Mouse (Mus musculus): ENCODE measurements around the gene Rab39. TPM values are rescaled to one million over a fixed set of nuclear protein-coding genes. Genes with fewer than 3 reads are reported as not detected.

Rab39 gene
- 2.2 and 2.5 TPM in 2 replicates for polyA plus RNA-seq (2015; fragmentation: Nextera tagmentation; extraction: Ambion mirVana)

GRCm38 (mm10) chr9:53705992-53706696 is at the start of gene Rab39:
TSS of gene Rab39 (minus strand) at chr9:53706232.
- peak within 1 kb of the TSS; percentile 77 for H3K4me3 ChIP-seq
- peak within 1 kb of the TSS; percentile 58 for H3K27ac ChIP-seq
- ATAC-seq (replicated peaks) = peak; percentile 96
- no peaks in the 10 kb centered on the region for H3K9me3 ChIP-seq
- H3K27me3 ChIP-seq (replicated peaks) = no peaks in the 10 kb centered on the region
- peaks cover 12% of the 10 kb centered on the region for H3K4me1 ChIP-seq
- peak within 1 kb of the TSS; percentile 68 for H3K4me2 ChIP-seq
- 1% methylated on average over 49 of the region's 49 CpGs for WGBS
- H3K9ac ChIP-seq = peak within 1 kb of the TSS; percentile 54
- no peaks in the 10 kb centered on the region for H3K36me3 ChIP-seq (replicated peaks)

DNA sequence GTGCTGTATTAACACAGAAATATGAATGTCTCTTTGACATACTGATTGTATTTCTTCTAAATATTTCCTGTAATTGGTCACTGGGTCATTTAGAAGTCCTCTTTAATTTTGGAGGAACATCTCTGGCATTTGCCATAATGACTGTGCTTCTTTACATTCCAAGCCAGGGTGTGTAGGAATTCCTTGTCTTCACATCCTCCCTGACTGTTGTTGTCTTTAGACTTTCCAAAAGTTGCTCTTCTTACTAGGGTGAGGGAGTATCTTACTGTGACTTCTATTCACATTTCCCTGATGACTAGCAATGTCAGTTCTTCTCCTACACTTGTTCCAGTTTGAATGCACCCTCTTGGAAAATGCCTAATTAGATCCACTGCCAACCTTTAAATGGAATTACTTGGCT is 48.8 kb upstream of the Rab39 start:
- Histone ChIP-seq H3K9ac (no peak overlapping the region), H3K4me1 (no peaks in the 10 kb centered on the region), H3K27ac (no peak overlapping the region), H3K4me3 (no peak overlapping the region), H3K9me3 (no peaks in the 10 kb centered on the region), H3K27me3 (replicated peaks) (0 out of 2 replicates have a peak, but pooled peaks cover 3% of the 10 kb centered on the region), H3K4me2 (no peak overlapping the region), H3K36me3 (replicated peaks) (no peaks in the 10 kb centered on the region)
- ATAC-seq (replicated peaks) = no peak

DNA sequence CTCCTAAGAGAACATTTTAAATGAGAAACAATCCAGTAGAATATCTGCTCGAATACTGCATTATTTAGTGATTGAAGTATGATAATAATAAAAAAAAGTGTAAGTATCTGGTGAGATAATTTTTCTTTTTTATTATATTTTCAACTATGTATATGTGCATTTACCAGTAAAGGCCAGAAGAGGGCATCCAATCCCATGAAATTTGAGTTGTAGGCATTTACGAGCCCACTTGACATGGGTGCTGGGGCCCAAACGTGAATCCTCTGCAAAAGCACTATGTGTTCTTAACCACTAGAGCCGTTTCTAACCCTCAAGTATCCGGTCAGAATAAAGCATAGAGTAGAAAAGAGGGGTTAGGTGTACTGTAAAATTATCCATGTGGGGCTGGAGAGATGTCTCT is 44.9 kb upstream of the Rab39 start:
- WGBS = 52% methylated on average over 5 of the region's 5 CpGs

GRCm38 (mm10) chr9:53750411-53750810 is 44.4 kb upstream of the Rab39 start:
- Histone ChIP-seq H3K4me2 (no peak overlapping the region), H3K27me3 (replicated peaks) (no peaks in the 10 kb centered on the region), H3K9me3 (no peaks in the 10 kb centered on the region), H3K27ac (no peak overlapping the region), H3K4me3 (no peak overlapping the region), H3K36me3 (replicated peaks) (no peaks in the 10 kb centered on the region), H3K4me1 (no peaks in the 10 kb centered on the region), H3K9ac (no peak overlapping the region)
- ATAC-seq (replicated peaks) = no peak
- WGBS = 90% methylated on average over 13 of the region's 13 CpGs

More for the DNA sequence above, 44.9 kb upstream of the Rab39 start:
- Histone ChIP-seq H3K27ac (no peak overlapping the region), H3K4me3 (no peak overlapping the region), H3K4me2 (no peak overlapping the region), H3K9me3 (no peaks in the 10 kb centered on the region), H3K9ac (no peak overlapping the region), H3K36me3 (replicated peaks) (no peaks in the 10 kb centered on the region), H3K27me3 (replicated peaks) (no peaks in the 10 kb centered on the region), H3K4me1 (no peaks in the 10 kb centered on the region)
- ATAC-seq (replicated peaks) = no peak

- H3K27me3 ChIP-seq (replicated peaks) = no peaks in the 10 kb centered on the region
- no peak overlapping the region for H3K9ac ChIP-seq
- H3K27ac ChIP-seq = no peak overlapping the region
- H3K36me3 ChIP-seq (replicated peaks) = no peaks in the 10 kb centered on the region
- ATAC-seq (replicated peaks) = no peak
- 58% methylated on average over 3 of the region's 3 CpGs for WGBS
- H3K4me2 ChIP-seq = no peak overlapping the region
- H3K4me1 ChIP-seq = no peaks in the 10 kb centered on the region
- H3K4me3 ChIP-seq = no peak overlapping the region
- no peaks in the 10 kb centered on the region for H3K9me3 ChIP-seq
These were observed 34.9 kb upstream of the Rab39 start for GRCm38 (mm10) chr9:53740829-53741404.

DNA sequence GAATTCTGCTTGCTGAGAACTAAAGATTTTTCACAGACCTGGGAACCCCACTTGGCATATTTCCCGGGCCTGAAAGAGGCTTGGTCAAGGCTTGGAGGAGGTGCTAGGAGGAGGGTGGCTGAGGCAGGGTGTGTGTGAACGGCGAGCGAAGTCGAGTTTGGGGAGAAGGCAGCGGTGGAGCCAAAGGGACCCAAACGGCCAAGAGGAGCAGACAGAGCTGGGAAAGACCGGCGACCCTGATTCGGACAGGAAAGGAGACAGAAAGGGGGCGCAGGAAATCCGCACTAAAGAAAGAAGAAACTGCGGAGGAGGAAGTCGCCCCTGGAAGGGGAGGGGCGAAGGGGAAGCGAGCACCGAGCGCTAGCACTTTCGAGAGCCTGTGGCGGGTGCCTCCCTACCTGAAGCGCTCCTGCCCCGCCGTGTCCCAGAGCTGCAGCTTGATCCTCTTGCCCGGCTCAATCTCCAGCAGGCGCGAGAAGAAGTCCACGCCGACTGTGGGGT is 491 bp downstream of the Rab39 start:
- Histone ChIP-seq H3K9ac (peak overlapping the region; percentile 54), H3K9me3 (no peaks in the 10 kb centered on the region), H3K27me3 (replicated peaks) (no peaks in the 10 kb centered on the region), H3K36me3 (replicated peaks) (no peaks in the 10 kb centered on the region), H3K4me3 (peak overlapping the region; percentile 77), H3K4me2 (peak overlapping the region; percentile 68), H3K27ac (peak overlapping the region; percentile 58), H3K4me1 (peaks cover 12% of the 10 kb centered on the region)
- ATAC-seq (replicated peaks) = peak; percentile 40
- whole genome bisulfite sequencing = under 1% methylated on average over 25 of the region's 28 CpGs

DNA sequence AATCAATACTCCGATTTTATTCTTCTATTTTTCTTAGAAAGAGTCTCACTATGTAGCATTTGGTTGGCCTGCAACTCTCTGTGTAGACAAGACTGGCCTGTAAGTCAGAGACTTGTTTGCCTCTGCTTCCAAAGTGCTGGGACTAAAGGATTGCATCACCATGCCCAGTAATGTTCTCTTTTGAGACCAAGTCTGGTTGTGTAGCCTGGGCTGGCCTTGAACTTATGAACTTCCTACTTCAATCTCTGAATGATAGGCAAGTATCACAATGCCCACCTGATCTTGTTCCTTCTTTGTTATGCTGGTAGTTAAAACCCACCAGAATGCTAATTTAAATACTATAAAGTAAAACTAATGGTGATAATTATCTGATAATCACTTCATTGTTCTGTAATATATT is 3.0 kb downstream of the Rab39 start:
- Histone ChIP-seq H3K9ac (no peak overlapping the region), H3K9me3 (no peaks in the 10 kb centered on the region), H3K36me3 (replicated peaks) (no peaks in the 10 kb centered on the region), H3K4me3 (no peak overlapping the region), H3K27me3 (replicated peaks) (no peaks in the 10 kb centered on the region), H3K4me1 (peaks cover 12% of the 10 kb centered on the region), H3K4me2 (no peak overlapping the region), H3K27ac (no peak overlapping the region)
- 87% methylated on average over 1 of the region's 1 CpGs for WGBS
- no peak for ATAC-seq (replicated peaks)

- Histone ChIP-seq H3K36me3 (replicated peaks) (no peaks in the 10 kb centered on the region), H3K4me1 (peaks cover 5% of the 10 kb centered on the region; the same call in 1 of the 2 replicates), H3K4me3 (no peak overlapping the region), H3K9me3 (no peaks in the 10 kb centered on the region), H3K4me2 (no peak overlapping the region), H3K27ac (no peak overlapping the region), H3K9ac (no peak overlapping the region), H3K27me3 (replicated peaks) (no peaks in the 10 kb centered on the region)
- no peak for ATAC-seq (replicated peaks)
- WGBS = 67% methylated on average over 4 of the region's 4 CpGs
These were observed 5.5 kb downstream of the Rab39 start for GRCm38 (mm10) chr9:53700496-53700895.

- no peaks in the 10 kb centered on the region for H3K9me3 ChIP-seq
- 89% methylated on average over 5 of the region's 5 CpGs for WGBS
- no peak overlapping the region for H3K9ac ChIP-seq
- H3K4me1 ChIP-seq = no peaks in the 10 kb centered on the region
- H3K36me3 ChIP-seq (replicated peaks) = no peaks in the 10 kb centered on the region
- ATAC-seq (replicated peaks) = no peak
- H3K4me2 ChIP-seq = no peak overlapping the region
- H3K27me3 ChIP-seq (replicated peaks) = no peaks in the 10 kb centered on the region
- no peak overlapping the region for H3K27ac ChIP-seq
- no peak overlapping the region for H3K4me3 ChIP-seq
These were observed 10.2 kb downstream of the Rab39 start for GRCm38 (mm10) chr9:53695846-53696245.

- ATAC-seq (replicated peaks) = no peak
- Histone ChIP-seq H3K9me3 (no peaks in the 10 kb centered on the region), H3K4me3 (no peak overlapping the region), H3K27ac (no peak overlapping the region), H3K4me1 (no peaks in the 10 kb centered on the region), H3K9ac (no peak overlapping the region), H3K36me3 (replicated peaks) (no peaks in the 10 kb centered on the region), H3K27me3 (replicated peaks) (no peaks in the 10 kb centered on the region), H3K4me2 (no peak overlapping the region)
- 68% methylated on average over 1 of the region's 1 CpGs for WGBS
These were observed 12.3 kb downstream of the Rab39 start for GRCm38 (mm10) chr9:53693718-53694117.

DNA sequence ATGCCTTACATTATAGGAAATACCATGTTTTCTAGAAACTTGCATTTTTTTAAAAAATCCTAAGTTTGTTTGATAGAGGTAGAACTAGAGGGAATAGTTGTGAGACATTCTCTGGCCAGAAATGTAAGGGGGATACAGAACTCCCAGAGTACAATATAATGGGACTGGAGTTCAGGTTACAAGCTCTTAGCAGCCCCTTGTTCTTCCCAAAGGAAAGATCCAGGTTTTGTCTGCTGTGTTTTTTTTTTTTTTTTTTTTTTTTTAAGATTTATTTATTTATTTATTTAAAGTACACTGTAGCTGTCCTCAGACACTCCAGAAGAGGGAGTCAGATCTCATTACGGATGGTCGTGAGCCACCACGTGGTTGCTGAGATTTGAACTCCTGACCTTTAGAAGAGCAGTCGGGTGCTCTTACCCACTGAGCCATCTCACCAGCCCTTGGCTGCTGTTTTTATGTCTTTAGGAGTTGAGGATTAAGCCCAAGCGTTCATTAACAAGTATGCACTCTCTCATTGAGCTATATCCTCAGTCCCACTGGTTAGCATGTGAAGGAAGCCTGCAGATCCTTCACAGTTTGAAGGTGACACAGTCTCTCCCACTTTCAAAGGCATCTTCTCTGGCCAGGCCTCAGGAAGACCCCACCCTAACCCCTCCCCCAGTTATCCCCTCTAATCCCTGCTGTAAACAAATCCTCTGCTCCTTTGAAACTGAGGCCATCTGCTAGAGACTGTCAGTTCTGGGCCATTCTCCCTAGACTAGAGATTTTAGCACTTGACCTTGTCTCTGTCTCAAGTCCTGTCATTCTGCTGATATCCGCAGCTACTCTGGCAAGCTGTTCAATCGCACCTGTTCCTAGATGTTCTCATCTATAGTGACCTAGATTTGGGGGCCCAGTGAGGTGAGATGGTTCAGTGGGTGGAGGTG is 14.0 kb downstream of the Rab39 start:
- no peak for ATAC-seq (replicated peaks)
- Histone ChIP-seq H3K36me3 (replicated peaks) (no peaks in the 10 kb centered on the region), H3K9ac (no peak overlapping the region), H3K27me3 (replicated peaks) (no peaks in the 10 kb centered on the region), H3K4me1 (no peaks in the 10 kb centered on the region), H3K27ac (no peak overlapping the region), H3K4me3 (no peak overlapping the region), H3K9me3 (no peaks in the 10 kb centered on the region), H3K4me2 (no peak overlapping the region)
- WGBS = 42% methylated on average over 7 of the region's 7 CpGs

- H3K4me2 ChIP-seq = no peak overlapping the region
- 96% methylated on average over 1 of the region's 1 CpGs for WGBS
- H3K27ac ChIP-seq = no peak overlapping the region
- H3K27me3 ChIP-seq (replicated peaks) = no peaks in the 10 kb centered on the region
- ATAC-seq (replicated peaks) = no peak
- no peaks in the 10 kb centered on the region for H3K9me3 ChIP-seq
- no peaks in the 10 kb centered on the region for H3K4me1 ChIP-seq
- H3K36me3 ChIP-seq (replicated peaks) = no peaks in the 10 kb centered on the region
- H3K4me3 ChIP-seq = no peak overlapping the region
- no peak overlapping the region for H3K9ac ChIP-seq
These were observed 25.2 kb downstream of the Rab39 start for GRCm38 (mm10) chr9:53680851-53681250.
